Mouse (Mus musculus): Measurements from ENCODE around the gene C130050O18Rik. TPM values are rescaled to one million over a fixed set of nuclear protein-coding genes. Genes with fewer than 3 reads are reported as not detected.

C130050O18Rik gene
- total and polyA plus RNA-seq, 3 experiments = 0.12 to 0.21 TPM; not detected in 1

DNA sequence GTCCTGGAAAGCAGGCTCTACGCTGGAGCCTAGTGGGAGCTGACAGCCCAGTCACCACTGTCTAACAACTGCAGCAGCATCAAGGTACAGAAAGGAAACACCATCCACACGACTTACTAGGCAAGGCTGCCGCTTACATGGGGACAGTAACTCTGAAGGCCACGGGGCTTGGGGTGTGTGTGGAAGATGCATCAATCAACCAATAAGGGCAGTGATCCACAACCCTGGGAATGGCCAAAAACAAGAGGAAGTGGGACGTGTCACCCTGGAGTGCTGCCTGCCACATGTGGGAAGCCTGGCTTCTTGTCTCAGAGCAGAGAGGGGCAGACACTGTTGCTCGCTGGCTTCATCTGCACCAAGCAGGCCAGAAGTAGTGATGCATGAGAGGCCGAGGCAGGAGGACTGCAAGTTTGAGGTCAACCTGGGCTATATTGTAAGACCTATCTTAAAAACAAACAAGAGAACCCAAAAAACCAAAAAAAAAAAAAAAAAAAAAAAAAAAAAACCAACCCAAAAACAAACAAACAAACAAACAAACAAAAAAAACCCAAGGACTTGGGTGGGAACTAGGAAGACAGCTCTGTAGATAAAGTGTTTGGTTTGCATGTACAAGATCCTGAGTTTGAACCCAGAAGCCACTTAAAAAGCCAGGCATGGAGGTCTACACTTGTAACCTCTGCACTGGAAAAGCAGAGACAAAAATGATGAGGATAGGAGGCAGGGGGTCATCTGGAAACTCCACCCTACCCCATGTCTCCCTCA, 27.8 kb downstream of the C130050O18Rik start:
- no peaks in the 10 kb centered on the region for H3K27me3 ChIP-seq (ENCODE audit: control insufficient read depth in 1 of 2, insufficient read depth in 2 of 2, low read length in 2 of 2)
- H3K4me1 ChIP-seq (ENCODE audit: control insufficient read depth in 1 of 2, insufficient read depth in 2 of 2, low read length in 2 of 2) = peaks cover 8 to 12% of the 10 kb centered on the region in 2 experiments
- no peak overlapping the region for H3K4me3 ChIP-seq (ENCODE audit: control insufficient read depth in 1 of 2, insufficient read depth in 1 of 2, low read depth in 2 of 2, low read length in 2 of 2)
- no peaks in the 10 kb centered on the region for H3K9me3 ChIP-seq (replicated peaks; ENCODE audit: insufficient read depth, low read length)
- TF ChIP-seq ZNF384 (IDR thresholded peaks at IDR 0.05; ENCODE audit: low read depth, low read length) (peak; percentile 56), TCF12 (IDR thresholded peaks at IDR 0.05; ENCODE audit: low read depth, low read length) (no peak)
- peaks cover 4 to 5% of the 10 kb centered on the region in 2 experiments; a peak in 1 of 4 replicates for H3K36me3 ChIP-seq (ENCODE audit: control insufficient read depth in 1 of 2, insufficient read depth in 2 of 2, low read length in 2 of 2)
- H3K27ac ChIP-seq (ENCODE audit: control insufficient read depth, low read depth, low read length) = no peak overlapping the region
- H3K9ac ChIP-seq (ENCODE audit: control insufficient read depth, low read depth, low read length, poor library complexity, severe bottlenecking) = no peak overlapping the region
- H3K79me2 ChIP-seq (ENCODE audit: control insufficient read depth, insufficient read depth, low read length, poor library complexity) = no peaks in the 10 kb centered on the region
- no peak for DNase-seq (ENCODE audit: low read depth, low spot score)

DNA sequence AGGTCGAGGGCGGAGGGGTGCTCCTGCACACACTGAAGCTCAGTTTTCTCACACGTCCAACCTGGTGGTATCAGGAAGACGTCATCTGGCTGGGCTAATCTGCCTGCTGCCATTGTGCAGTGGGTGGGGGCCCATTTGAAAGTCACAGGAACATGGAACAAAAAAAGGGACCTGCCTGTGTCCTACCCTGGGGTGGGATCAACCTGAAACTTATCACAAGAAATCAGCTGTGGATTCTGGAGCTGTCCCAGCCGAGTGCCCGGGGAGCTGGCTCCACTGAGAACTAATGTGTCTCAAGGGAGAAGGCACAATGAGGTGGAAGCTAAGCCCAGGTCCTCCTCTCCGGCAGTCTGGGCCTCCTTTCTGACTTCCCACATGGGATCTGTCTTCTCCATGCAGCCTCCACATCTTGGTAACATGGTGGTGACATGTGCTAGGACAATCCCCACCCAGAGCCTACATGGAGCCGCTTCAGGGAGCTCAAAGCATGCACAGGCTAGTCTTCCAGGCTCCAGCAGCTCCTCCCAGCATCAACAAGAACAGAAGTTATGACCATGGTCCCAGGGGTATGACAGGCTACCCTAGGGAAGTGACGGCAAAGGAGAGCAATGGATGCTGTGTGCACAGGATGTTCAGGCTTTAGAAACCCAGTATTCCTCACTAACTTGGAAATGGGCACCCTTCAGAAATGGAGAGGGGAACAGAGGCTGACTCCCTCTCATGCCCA, 28.9 kb downstream of the C130050O18Rik start:
- TF ChIP-seq TAL1 (IDR thresholded peaks at IDR 0.05; ENCODE audit: low read length) (no peak), MAFK (IDR thresholded peaks at IDR 0.05; ENCODE audit: borderline replicate concordance, low read depth, low read length) (no peak), ELF1 (IDR thresholded peaks at IDR 0.05; ENCODE audit: low read depth, low read length) (no peak), USF2 (IDR thresholded peaks at IDR 0.05; ENCODE audit: borderline replicate concordance in 1 of 2, insufficient read depth in 1 of 2, low read depth in 1 of 2, low read length in 2 of 2) (no peak), CHD1 (IDR thresholded peaks at IDR 0.05; ENCODE audit: low read depth, low read length) (no peak), BHLHE40 (IDR thresholded peaks at IDR 0.05; ENCODE audit: borderline replicate concordance, low read depth, low read length) (no peak), POLR2AphosphoS5 (IDR thresholded peaks at IDR 0.05; ENCODE audit: borderline replicate concordance, low read depth, low read length) (no peak), EP300 (IDR thresholded peaks at IDR 0.05; ENCODE audit: low read depth in 1 of 2, low read length in 2 of 2) (no peak), NELFE (IDR thresholded peaks at IDR 0.05; ENCODE audit: low read depth, low read length) (no peak), RCOR1 (IDR thresholded peaks at IDR 0.05; ENCODE audit: low read depth, low read length) (no peak), MXI1 (IDR thresholded peaks at IDR 0.05; ENCODE audit: low read depth, low read length) (no peak), POLR2AphosphoS2 (IDR thresholded peaks at IDR 0.05; ENCODE audit: low read length) (no peak), GATA1 (IDR thresholded peaks at IDR 0.05; ENCODE audit: low read depth, low read length) (no peak), ZNF384 (IDR thresholded peaks at IDR 0.05; ENCODE audit: low read depth, low read length) (no peak), MAZ (IDR thresholded peaks at IDR 0.05; ENCODE audit: low read depth, low read length) (no peak), CHD2 (IDR thresholded peaks at IDR 0.05; ENCODE audit: low read length) (no peak), TCF12 (IDR thresholded peaks at IDR 0.05; ENCODE audit: low read depth, low read length) (no peak), CTCF (IDR thresholded peaks at IDR 0.05 in 2 of 3, conservative IDR thresholded peaks at IDR 0.05 in 1 of 3; ENCODE audit: control insufficient read depth in 1 of 3, insufficient read depth in 1 of 3, low read depth in 2 of 3, low read length in 3 of 3, poor library complexity in 1 of 3, severe bottlenecking in 1 of 3) (no peak)
- DNase-seq (ENCODE audit: low read depth, low spot score) = no peak
- H3K36me3 ChIP-seq (ENCODE audit: control insufficient read depth in 1 of 2, insufficient read depth in 2 of 2, low read length in 2 of 2) = peaks cover 4 to 5% of the 10 kb centered on the region in 2 experiments; a peak in 1 of 4 replicates
- H3K27ac ChIP-seq (ENCODE audit: control insufficient read depth, low read depth, low read length) = no peak overlapping the region
- H3K9ac ChIP-seq (ENCODE audit: control insufficient read depth, low read depth, low read length, poor library complexity, severe bottlenecking) = no peak overlapping the region
- peaks cover under 1% of the 10 kb centered on the region; the same call in 1 of the 2 replicates for H3K79me2 ChIP-seq (ENCODE audit: control insufficient read depth, insufficient read depth, low read length, poor library complexity)
- no peak overlapping the region for H3K4me3 ChIP-seq (ENCODE audit: control insufficient read depth in 1 of 2, insufficient read depth in 1 of 2, low read depth in 2 of 2, low read length in 2 of 2)
- H3K9me3 ChIP-seq (replicated peaks; ENCODE audit: insufficient read depth, low read length) = no peaks in the 10 kb centered on the region
- H3K27me3 ChIP-seq (ENCODE audit: control insufficient read depth in 1 of 2, insufficient read depth in 2 of 2, low read length in 2 of 2) = no peaks in the 10 kb centered on the region
- peaks cover 8 to 12% of the 10 kb centered on the region in 2 experiments for H3K4me1 ChIP-seq (ENCODE audit: control insufficient read depth in 1 of 2, insufficient read depth in 2 of 2, low read length in 2 of 2)
